Mouse (Mus musculus) urinary bladder, postnatal 10 days (tissue): ENCODE measurements around the gene Thrsp.
"Not testable (repeated sequence)": the region's sequence is repeated elsewhere in the genome, so short reads cannot be mapped to it uniquely, and the experiment has no call there.

ENCODE experiments used
- DNase-seq: peaks from one replicate; pipeline ENCODE4 v3.0.0; 2022; ENCODE audit warnings: low spot score

The Thrsp gene

GRCm38 (mm10) chr7:97416906-97417777 lies at the start of gene Thrsp:
Gene Thrsp (minus strand): TSS chr7:97417730.
- no peak for DNase-seq

GRCm38 (mm10) chr7:97455577-97455976 lies 38.0 kb upstream of the Thrsp start:
- DNase-seq, result no peak

GRCm38 (mm10) chr7:97454795-97455194 lies 37.3 kb upstream of the Thrsp start:
- DNase-seq, result no peak

GRCm38 (mm10) chr7:97453141-97453921 lies 35.8 kb upstream of the Thrsp start:
- DNase-seq, result no peak

GRCm38 (mm10) chr7:97452196-97452595 lies 34.7 kb upstream of the Thrsp start:
- DNase-seq, result no peak

- not testable (repeated sequence) for DNase-seq
These were observed 33.5 kb upstream of the Thrsp start, which contains the start of gene Kctd14 for GRCm38 (mm10) chr7:97451023-97451422. Gene Kctd14 (plus strand): TSS chr7:97451323.

GRCm38 (mm10) chr7:97447050-97447531 lies 29.6 kb upstream of the Thrsp start:
- no peak for DNase-seq

GRCm38 (mm10) chr7:97446171-97446925 lies 28.8 kb upstream of the Thrsp start:
- DNase-seq, result peak; percentile 37

GRCm38 (mm10) chr7:97438986-97439385 lies 21.5 kb upstream of the Thrsp start:
- DNase-seq, result no peak

- no peak for DNase-seq
These were observed 17.0 kb upstream of the Thrsp start for GRCm38 (mm10) chr7:97434517-97434916.

- DNase-seq, result not testable (repeated sequence)
These were observed 16.0 kb upstream of the Thrsp start for GRCm38 (mm10) chr7:97433517-97433916.

GRCm38 (mm10) chr7:97429705-97430104 lies 12.2 kb upstream of the Thrsp start:
- DNase-seq, result no peak

- no peak for DNase-seq
These were observed 10.4 kb upstream of the Thrsp start for GRCm38 (mm10) chr7:97427778-97428420.

- no peak for DNase-seq
These were observed 9.8 kb upstream of the Thrsp start for GRCm38 (mm10) chr7:97427296-97427695.

- DNase-seq, result no peak
These were observed 9.0 kb upstream of the Thrsp start for GRCm38 (mm10) chr7:97426566-97426965.

GRCm38 (mm10) chr7:97424621-97425245 lies 7.2 kb upstream of the Thrsp start:
- peak; percentile 79 for DNase-seq

- DNase-seq, result no peak
These were observed 6.2 kb upstream of the Thrsp start for GRCm38 (mm10) chr7:97423754-97424153.

GRCm38 (mm10) chr7:97420958-97421651 lies 3.6 kb upstream of the Thrsp start:
- DNase-seq, result no peak

GRCm38 (mm10) chr7:97420406-97420805 lies 2.9 kb upstream of the Thrsp start:
- no peak for DNase-seq

- DNase-seq, result no peak
These were observed 1.6 kb upstream of the Thrsp start for GRCm38 (mm10) chr7:97419163-97419562.
